Mouse (Mus musculus): ENCODE data around the gene Ptgis. TPM values are rescaled to one million over a fixed set of nuclear protein-coding genes. Genes with fewer than 3 reads are reported as not detected.

Ptgis gene
- polyA plus RNA-seq, 1 experiment, result 3.2 TPM

GRCm38 (mm10) chr2:167232132-167233008 lies 8.0 kb downstream of the Ptgis start:
- 71% methylated on average over 14 of the region's 14 CpGs for WGBS
- H3K27ac ChIP-seq (ENCODE audit: insufficient read depth, low read depth, low read length), result no peak overlapping the region
- no peak overlapping the region for H3K4me3 ChIP-seq (ENCODE audit: low read depth, low read length)
- H3K36me3 ChIP-seq (ENCODE audit: control insufficient read depth, insufficient read depth, low read length), result no peaks in the 10 kb centered on the region
- no peaks in the 10 kb centered on the region for H3K27me3 ChIP-seq (ENCODE audit: control insufficient read depth, insufficient read depth, low read length)
- no peaks in the 10 kb centered on the region for H3K4me1 ChIP-seq (ENCODE audit: control insufficient read depth, insufficient read depth, insufficient read length, low read length)
- TF ChIP-seq POLR2A (IDR thresholded peaks at IDR 0.05; ENCODE audit: low read depth, low read length), result no peak
- TF ChIP-seq CTCF (IDR thresholded peaks at IDR 0.05; ENCODE audit: extremely low read depth, insufficient read length, insufficient replicate concordance, low read depth, low read length), result no peak

DNA sequence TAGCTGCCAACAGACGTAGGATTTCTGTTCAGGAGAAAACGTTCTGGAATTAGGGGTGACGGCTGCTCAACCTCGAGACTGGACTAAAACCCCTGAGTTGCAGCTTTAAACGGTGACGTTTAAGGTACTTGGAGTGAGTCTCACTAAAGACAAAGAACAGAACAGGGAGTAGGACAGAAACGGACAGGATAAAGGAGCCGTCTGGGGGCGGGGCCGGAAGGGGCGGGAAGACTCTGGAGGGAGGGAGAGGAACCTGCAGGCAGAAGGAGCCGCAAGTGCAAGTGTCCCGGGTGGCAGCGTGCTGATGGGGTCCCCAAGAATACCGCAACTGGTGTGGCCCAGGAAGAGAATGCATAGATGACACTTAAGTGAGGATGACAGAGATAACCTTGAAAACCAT lies 9.8 kb downstream of the Ptgis start:
- Histone ChIP-seq H3K36me3 (ENCODE audit: control insufficient read depth, insufficient read depth, low read length) (no peaks in the 10 kb centered on the region), H3K27me3 (ENCODE audit: control insufficient read depth, insufficient read depth, low read length) (no peaks in the 10 kb centered on the region), H3K27ac (ENCODE audit: insufficient read depth, low read depth, low read length) (no peak overlapping the region), H3K4me3 (ENCODE audit: low read depth, low read length) (no peak overlapping the region), H3K4me1 (ENCODE audit: control insufficient read depth, insufficient read depth, insufficient read length, low read length) (no peaks in the 10 kb centered on the region)
- TF ChIP-seq CTCF (IDR thresholded peaks at IDR 0.05; ENCODE audit: extremely low read depth, insufficient read length, insufficient replicate concordance, low read depth, low read length), result no peak
- TF ChIP-seq POLR2A (IDR thresholded peaks at IDR 0.05; ENCODE audit: low read depth, low read length), result no peak
- 12% methylated on average over 15 of the region's 15 CpGs for WGBS

- H3K36me3 ChIP-seq (ENCODE audit: control insufficient read depth, insufficient read depth, low read length), result no peaks in the 10 kb centered on the region
- H3K4me1 ChIP-seq (ENCODE audit: control insufficient read depth, insufficient read depth, insufficient read length, low read length), result no peaks in the 10 kb centered on the region; the same call in 1 of the 2 replicates
- no peak overlapping the region for H3K27ac ChIP-seq (ENCODE audit: insufficient read depth, low read depth, low read length)
- no peak for TF ChIP-seq POLR2A (IDR thresholded peaks at IDR 0.05; ENCODE audit: low read depth, low read length)
- no peak for TF ChIP-seq CTCF (IDR thresholded peaks at IDR 0.05; ENCODE audit: extremely low read depth, insufficient read length, insufficient replicate concordance, low read depth, low read length)
- H3K27me3 ChIP-seq (ENCODE audit: control insufficient read depth, insufficient read depth, low read length), result no peaks in the 10 kb centered on the region
- no peak overlapping the region for H3K4me3 ChIP-seq (ENCODE audit: low read depth, low read length)
- WGBS, result 50% methylated on average over 7 of the region's 7 CpGs
Measured at GRCm38 (mm10) chr2:167224937-167225336, 15.5 kb downstream of the Ptgis start.

- no peaks in the 10 kb centered on the region; the same call in 1 of the 2 replicates for H3K4me1 ChIP-seq (ENCODE audit: control insufficient read depth, insufficient read depth, insufficient read length, low read length)
- 83% methylated on average over 6 of the region's 6 CpGs for WGBS
- TF ChIP-seq POLR2A (IDR thresholded peaks at IDR 0.05; ENCODE audit: low read depth, low read length) (no peak), CTCF (IDR thresholded peaks at IDR 0.05; ENCODE audit: extremely low read depth, insufficient read length, insufficient replicate concordance, low read depth, low read length) (no peak)
Measured at GRCm38 (mm10) chr2:167224194-167224593, 16.2 kb downstream of the Ptgis start.

GRCm38 (mm10) chr2:167222152-167222551 lies 18.3 kb downstream of the Ptgis start:
- peak; percentile 80; the same call in 1 of the 2 replicates for TF ChIP-seq CTCF (IDR thresholded peaks at IDR 0.05; ENCODE audit: extremely low read depth, insufficient read length, insufficient replicate concordance, low read depth, low read length)
- no peak for TF ChIP-seq POLR2A (IDR thresholded peaks at IDR 0.05; ENCODE audit: low read depth, low read length)
- Histone ChIP-seq H3K36me3 (ENCODE audit: control insufficient read depth, insufficient read depth, low read length) (no peaks in the 10 kb centered on the region), H3K27ac (ENCODE audit: insufficient read depth, low read depth, low read length) (no peak overlapping the region), H3K4me3 (ENCODE audit: low read depth, low read length) (no peak overlapping the region), H3K4me1 (ENCODE audit: control insufficient read depth, insufficient read depth, insufficient read length, low read length) (no peaks in the 10 kb centered on the region; the same call in 1 of the 2 replicates), H3K27me3 (ENCODE audit: control insufficient read depth, insufficient read depth, low read length) (no peaks in the 10 kb centered on the region)
- WGBS, result 17% methylated on average over 7 of the region's 7 CpGs

More at GRCm38 (mm10) chr2:167224194-167224593, 16.2 kb downstream of the Ptgis start:
- Histone ChIP-seq H3K36me3 (ENCODE audit: control insufficient read depth, insufficient read depth, low read length) (no peaks in the 10 kb centered on the region), H3K27me3 (ENCODE audit: control insufficient read depth, insufficient read depth, low read length) (no peaks in the 10 kb centered on the region), H3K4me3 (ENCODE audit: low read depth, low read length) (no peak overlapping the region), H3K27ac (ENCODE audit: insufficient read depth, low read depth, low read length) (no peak overlapping the region)

- no peak overlapping the region for H3K4me3 ChIP-seq (ENCODE audit: low read depth, low read length)
- H3K36me3 ChIP-seq (ENCODE audit: control insufficient read depth, insufficient read depth, low read length), result no peaks in the 10 kb centered on the region
- no peak overlapping the region for H3K27ac ChIP-seq (ENCODE audit: insufficient read depth, low read depth, low read length)
- no peaks in the 10 kb centered on the region; the same call in 1 of the 2 replicates for H3K4me1 ChIP-seq (ENCODE audit: control insufficient read depth, insufficient read depth, insufficient read length, low read length)
- H3K27me3 ChIP-seq (ENCODE audit: control insufficient read depth, insufficient read depth, low read length), result no peaks in the 10 kb centered on the region
- TF ChIP-seq CTCF (IDR thresholded peaks at IDR 0.05; ENCODE audit: extremely low read depth, insufficient read length, insufficient replicate concordance, low read depth, low read length), result no peak
- no peak for TF ChIP-seq POLR2A (IDR thresholded peaks at IDR 0.05; ENCODE audit: low read depth, low read length)
- WGBS, result 48% methylated on average over 13 of the region's 13 CpGs
Measured at GRCm38 (mm10) chr2:167221159-167221845, 19.1 kb downstream of the Ptgis start.

DNA sequence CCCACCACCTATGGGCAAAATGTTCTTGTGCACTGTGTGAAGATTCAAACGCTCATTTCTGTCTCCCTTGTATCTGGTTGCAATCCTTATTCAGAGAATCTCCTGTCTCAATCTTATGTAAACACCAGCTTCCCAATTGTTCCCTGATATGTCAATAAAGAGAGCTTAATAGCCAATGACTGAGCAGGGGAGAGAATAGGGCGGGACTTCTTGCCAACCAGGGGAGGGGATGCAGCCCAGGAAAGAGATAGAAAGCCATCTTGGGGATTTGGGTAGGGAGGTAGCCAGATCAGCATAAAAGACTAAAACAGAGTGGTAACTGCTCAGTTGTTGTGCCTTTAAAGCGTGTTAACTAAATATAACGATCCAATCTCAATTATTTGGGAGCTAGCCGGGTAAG lies 19.7 kb downstream of the Ptgis start:
- Histone ChIP-seq H3K4me1 (ENCODE audit: control insufficient read depth, insufficient read depth, insufficient read length, low read length) (no peaks in the 10 kb centered on the region; the same call in 1 of the 2 replicates), H3K36me3 (ENCODE audit: control insufficient read depth, insufficient read depth, low read length) (no peaks in the 10 kb centered on the region), H3K27ac (ENCODE audit: insufficient read depth, low read depth, low read length) (no peak overlapping the region), H3K4me3 (ENCODE audit: low read depth, low read length) (no peak overlapping the region), H3K27me3 (ENCODE audit: control insufficient read depth, insufficient read depth, low read length) (no peaks in the 10 kb centered on the region)
- TF ChIP-seq CTCF (IDR thresholded peaks at IDR 0.05; ENCODE audit: extremely low read depth, insufficient read length, insufficient replicate concordance, low read depth, low read length) (no peak), POLR2A (IDR thresholded peaks at IDR 0.05; ENCODE audit: low read depth, low read length) (no peak)
- 61% methylated on average over 5 of the region's 5 CpGs for WGBS
